Mouse (Mus musculus): Measurements from ENCODE around the gene Ubqln4.

Gene Ubqln4

DNA sequence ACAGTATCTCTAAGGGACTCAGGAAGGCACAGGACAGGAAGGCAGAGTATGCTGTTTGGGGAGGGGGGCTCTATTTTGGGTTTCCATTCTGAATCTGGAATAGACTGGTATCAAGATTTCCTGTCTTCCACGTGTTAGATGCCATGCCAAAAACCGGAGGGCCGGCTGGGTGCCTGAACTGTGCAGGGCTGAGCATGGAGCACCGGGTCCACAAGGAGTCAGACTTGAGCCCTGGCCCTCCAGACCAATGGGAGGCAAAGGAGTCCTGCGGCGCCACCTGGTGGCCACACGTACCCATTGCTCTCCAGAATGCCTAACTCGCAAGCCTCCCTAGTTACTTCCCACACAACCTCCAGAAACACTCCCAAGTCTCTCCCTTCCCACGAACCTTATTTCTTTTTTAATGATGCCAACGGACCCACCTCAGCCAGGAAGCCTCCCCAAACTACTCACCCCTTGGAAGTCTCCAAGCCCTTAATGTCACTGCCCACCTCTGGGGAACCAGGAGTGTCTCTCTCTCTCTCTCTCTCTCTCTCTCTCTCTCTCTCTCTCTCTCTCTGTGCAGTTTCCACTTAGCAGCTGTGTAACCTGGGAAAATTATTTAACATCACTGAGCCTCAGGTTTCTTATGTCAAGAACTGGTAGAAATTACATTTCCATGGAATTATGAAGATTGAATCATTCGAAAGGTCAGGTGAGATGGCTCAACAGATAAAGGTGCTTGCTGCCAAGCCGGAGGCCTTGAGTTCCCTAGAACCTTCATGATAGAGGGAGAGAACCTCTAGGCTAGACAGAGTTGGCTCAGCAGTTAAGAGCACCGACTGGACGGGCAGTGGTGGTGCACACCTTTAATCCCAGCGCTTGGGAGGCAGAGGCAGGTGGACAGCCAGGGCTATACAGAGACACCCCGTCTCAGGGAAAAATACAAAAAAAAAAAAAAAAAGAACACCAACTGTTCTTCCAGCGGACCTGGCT is 27.1 kb upstream of the Ubqln4 start:
- DNase-seq: peak; percentile 93

DNA sequence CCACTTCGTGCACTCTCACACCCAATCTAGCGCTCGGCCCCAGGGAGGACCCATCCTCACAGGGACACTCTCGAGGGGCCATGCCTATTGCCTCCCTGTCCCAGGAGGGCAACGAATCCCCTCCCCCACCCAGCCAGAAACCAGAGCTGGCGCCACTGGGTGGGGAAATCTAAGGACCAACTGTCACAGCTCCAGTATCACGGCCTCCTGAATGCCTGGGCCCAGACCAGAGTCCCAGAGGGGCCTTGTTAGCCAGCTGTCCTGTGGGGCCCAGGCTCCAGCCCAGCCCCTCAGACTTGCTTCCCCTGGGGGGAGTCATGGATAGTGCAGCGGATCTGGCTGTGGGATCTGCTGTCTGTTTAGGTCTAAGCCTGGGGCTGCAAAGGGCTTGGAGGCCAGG is 26.0 kb upstream of the Ubqln4 start:
- DNase-seq: no peak

DNA sequence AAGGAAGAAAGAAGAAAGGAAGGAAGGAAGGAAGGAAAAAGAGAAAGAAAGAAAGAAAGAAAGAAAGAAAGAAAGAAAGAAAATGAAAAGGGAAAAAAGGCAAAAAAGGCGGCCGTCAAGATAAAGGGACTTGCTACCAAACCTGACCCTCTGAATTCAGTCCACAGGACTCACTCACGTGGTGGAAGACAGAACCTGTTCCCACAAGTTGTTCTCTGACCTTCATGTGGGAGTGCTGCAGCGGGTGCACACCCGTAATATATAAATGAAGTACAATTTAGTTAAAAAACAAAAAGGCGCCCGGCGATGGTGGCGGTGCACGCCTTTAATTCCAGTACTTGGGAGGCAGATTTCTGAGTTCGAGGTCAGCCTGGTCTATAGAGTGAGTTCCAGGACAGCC is 24.9 kb upstream of the Ubqln4 start:
- no peak for DNase-seq

DNA sequence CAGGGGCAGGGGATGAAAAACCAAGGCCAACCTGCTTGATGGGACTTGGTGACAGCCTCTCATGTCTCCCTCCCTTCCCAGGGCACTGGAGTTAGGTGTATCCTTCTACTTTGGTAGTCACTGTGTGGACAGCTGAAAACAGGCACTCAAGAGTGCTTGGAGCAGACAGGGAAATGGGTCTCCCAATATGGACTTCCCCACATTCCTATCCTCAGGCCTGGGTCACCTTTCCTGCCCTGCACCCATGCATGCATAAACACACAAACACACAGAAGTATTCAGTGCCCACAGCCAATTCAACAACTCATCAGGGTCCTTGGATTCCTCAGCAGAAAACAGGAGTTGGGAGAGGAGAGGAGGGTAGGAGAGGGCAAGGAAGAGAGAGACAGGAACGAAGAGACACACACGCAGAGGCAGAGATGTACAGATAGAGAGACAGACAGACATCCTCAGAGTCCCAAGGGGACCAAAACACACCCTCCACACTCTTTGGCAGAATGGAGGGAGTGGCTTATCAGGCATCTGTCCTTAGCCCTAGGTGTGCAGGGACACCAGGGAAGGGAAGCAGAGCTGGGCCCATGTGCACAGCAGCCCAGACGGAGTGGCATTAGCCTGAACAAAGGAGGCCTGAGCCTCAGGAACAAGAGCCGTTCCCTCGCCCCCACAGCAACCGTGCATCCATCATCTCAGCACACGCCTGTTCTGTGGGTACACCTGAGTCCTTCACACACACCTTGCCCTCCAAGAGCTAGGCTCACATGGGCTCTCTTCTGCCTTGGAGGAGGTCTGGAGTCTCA is 24.2 kb upstream of the Ubqln4 start:
- no peak for DNase-seq

DNA sequence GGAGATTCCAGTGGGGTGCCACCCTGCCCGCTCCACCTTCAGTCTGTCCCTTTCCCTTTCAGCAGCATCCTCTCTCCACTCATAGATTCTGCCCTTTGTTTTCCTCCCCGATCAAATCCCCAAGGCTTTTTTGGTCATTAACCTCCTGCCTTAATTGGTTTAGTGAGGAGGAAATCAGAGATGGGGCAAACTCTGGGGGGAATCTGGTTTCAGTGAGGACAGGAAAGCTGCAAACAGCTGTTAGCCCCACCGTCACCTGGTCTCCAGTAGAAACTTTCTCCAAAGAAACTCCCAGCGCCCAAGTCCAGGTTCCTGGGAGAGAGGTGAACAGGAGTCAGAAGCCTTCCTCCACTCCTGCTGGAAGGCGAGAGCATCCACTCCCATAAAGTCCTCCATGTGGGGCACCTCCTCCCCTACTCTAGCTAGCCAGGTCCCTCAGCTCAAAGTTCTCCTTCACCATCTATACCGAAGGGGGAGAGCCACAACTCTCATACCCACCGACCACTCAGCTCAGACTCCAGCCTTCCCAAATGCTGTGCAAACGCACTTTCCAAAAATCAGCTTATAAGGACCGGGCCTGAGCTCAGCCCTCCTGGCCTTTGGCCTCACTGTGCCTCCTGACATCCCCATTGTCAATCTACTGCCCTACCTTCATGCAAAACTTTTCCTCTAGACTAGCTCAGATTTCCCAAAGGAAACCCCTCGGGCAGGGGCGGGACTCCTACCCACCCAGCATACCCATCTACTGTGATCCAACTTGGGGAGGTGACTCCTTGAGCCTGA is 23.3 kb upstream of the Ubqln4 start:
- no peak for DNase-seq

DNA sequence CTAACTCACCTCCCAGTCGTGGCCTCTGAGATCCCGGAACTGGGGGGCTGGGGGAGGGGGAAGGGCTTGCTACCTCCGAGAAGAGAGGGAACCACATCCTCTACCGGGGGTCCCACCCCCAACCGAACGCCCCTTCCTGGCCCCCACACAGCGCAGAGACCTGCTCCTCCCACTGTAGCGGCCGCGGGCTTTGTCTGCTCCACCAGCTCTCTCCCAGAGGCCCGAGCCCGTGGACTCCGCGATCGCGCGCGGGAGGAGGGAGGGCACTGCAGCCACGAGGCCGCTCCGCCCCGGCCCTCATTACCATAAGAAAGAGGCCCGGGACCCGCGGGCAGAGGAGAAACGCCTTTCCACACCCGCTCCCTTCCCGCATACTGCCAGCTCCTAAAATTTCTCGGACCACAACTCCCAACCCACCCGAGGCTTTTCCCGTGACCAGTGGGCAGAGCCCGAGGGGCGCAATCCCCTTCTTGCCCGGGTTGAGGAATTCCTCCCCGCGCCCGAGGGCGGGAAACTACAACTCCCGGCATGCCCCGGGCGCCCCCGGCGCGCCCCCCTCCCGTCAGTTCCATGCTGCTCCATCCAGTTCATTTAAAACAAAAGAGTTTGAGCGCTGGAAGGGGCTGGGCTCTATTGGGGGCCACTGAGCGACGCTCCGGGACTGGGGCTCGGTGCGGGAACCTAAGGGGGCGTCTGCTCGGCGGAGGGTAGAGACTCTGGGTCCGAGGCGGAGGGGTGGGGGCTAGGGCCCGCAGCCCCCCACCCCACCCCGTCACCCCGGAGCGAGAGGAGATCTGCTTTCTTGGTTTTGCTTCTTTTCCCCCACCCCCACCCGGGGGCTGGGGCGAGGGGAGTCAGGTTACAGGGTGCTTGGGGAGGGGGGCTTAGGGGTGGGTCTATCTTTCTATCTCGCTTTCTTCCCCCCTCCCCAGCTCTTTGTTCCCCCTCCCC is 21.9 kb upstream of the Ubqln4 start:
- DNase-seq: peak; percentile 82

DNA sequence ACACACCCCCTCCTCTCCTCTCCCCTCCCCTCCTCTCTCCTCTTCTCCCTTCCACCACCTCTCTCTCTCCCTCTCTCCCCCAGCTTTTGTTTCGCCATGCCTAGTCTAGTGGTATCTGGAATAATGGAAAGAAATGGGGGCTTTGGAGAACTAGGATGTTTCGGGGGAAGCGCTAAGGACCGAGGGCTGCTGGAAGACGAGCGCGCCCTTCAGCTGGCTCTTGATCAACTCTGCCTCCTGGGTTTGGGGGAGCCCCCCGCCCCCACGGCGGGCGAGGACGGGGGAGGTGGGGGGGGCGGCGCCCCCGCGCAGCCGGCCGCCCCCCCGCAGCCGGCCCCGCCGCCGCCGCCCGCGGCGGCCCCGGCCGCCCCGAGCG is 21.3 kb upstream of the Ubqln4 start, which contains the start of gene Mex3a:
Gene Mex3a, plus strand, starts transcription at position 97 of the 376 bp plus-strand sequence.
- no peak for DNase-seq

DNA sequence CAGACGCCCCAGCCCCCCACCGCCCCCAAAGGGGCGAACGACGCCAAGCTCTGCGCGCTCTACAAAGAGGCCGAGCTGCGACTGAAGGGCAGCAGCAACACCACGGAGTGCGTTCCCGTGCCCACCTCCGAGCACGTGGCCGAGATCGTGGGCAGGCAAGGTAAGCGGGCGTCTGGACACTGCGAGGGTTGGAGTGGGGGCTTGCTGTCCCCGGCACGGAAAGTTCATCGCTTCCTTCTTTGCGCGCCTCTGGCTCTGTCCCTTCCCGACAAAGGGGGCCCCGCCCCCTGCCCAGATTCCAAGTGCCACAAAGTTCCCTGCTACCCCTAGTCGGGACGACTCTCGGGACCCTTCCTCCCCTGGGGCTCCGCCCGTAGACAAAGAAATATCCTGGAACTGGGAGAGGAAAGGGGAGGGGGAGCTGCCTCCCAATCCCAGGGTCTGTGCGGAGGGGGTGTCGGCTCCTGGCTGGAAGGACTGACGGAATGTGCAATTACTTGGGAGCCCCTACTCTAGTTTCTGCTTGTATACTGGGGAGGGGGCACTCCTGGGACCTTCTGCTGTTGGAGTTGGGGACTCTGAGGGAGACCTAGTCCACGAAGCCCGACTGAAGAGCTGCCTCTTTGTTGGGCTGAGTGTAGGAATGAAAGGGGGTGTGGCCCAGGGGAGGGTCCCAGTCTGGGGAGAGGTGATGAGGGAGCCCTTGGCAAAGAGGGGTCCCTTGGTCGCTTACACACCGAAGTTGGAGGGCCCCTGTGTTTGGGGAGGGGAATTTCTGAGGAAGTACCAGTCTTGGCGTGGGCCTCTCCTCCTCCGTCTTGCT is 20.7 kb upstream of the Ubqln4 start:
- no peak for DNase-seq

GRCm38 (mm10) chr3:88533706-88534105 is 19.9 kb upstream of the Ubqln4 start:
- DNase-seq: no peak

DNA sequence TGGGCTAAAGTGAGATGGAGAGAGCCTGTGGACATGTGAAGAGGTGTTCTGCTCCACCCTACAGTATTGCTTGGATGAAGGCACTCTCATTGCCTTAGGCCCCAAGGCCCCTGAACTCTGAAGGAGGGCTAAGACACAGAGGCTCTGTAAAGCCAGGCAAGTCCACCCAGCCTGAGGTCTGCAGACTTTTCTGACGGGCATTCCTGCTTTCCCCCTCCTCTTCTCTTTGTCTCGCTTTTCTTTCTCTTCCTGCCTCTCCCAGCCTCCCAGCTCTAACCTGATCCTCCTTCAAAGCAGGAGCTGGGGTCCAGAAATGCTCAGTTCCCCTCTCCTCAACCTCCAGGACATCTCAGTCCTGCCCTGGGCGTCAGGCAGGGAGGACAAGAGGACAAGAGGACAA is 18.6 kb upstream of the Ubqln4 start:
- DNase-seq: no peak

DNA sequence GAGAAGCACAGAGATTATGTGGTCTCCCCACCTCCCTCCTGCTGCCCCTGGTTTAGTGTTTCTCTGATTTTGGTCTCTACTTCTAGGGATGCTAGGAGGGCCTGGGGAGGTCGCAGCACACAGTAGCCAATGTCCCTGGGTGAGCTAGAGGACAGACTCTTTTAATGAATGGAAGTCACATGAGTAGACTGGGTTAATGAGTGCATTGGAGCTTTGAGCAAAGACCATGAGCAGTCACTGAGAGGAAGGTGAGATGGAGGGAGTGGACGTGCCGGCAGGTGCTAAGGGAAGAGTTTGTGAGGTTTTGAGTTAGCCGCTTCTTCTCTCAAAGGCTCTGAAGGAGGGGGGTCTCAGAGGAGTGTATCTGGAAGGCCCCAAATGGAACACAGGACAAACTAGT is 18.0 kb upstream of the Ubqln4 start:
- DNase-seq: peak; percentile 50

DNA sequence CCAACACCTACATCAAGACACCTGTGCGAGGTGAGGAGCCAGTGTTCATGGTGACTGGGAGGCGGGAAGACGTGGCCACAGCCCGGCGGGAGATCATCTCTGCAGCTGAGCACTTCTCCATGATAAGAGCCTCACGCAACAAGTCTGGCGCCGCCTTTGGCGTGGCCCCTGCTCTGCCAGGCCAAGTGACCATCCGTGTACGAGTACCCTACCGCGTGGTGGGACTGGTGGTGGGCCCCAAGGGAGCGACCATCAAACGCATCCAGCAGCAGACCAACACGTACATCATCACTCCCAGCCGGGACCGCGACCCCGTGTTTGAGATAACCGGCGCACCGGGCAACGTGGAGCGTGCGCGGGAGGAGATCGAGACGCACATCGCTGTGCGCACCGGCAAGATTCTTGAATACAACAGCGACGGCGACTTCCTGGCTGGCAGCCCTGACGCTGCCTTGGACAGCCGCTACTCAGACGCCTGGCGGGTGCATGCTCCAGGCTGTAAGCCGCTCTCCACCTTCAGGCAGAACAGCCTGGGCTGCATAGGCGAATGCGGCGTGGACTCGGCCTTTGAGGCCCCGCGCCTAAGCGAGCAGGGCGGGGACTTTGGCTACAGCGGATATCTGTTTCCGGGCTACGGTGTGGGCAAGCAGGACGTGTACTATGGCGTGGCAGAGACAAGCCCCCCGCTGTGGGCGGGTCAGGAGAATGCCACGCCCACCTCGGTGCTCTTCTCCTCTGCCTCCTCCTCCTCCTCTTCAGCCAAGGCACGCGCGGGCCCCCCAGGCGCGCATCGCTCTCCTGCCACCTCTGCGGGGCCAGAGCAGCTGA is 17.2 kb upstream of the Ubqln4 start:
- DNase-seq: peak; percentile 86

GRCm38 (mm10) chr3:88537146-88537545 is 16.4 kb upstream of the Ubqln4 start:
- DNase-seq: no peak

DNA sequence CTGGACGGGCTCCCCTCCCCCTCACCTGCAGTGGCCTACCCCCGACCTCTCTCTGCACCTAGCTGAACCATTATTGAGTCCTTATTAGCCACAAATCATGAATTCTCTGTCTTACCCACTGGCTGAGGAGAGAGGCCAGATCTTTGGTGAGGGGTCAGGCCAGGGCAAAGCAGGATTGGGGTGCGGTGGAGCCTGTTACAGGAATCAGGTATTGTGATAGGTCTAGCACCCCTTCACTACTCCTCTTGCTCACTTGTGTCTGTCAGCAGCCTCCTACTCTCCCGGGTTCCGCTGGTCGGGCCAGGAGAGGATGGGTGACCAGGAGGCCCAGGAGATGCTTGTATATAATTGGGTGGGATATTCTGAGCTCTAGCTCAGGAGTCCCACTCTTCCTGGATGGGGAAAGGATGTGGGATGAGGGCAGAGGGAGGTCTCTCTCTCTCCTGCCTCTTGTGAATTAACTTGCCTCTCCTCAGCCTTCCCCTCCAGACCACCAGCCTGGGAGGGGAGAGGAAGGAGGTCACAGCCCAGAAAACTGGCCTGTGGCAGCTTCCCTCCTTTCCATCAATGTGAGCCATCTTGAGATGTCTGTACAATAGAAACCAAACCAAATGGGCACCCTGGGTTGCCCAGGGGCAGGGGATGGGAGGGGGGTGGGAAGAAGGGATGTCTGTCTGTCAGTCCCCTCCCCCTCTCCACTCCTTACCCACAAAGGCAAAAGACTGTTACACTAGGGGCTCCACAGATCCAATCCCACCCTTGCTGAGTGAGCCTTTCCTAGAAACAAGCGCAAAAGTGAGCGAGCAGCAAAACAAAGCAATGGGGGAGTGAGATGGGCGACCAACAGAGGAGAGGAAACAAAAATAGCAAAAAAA is 15.1 kb upstream of the Ubqln4 start:
- no peak for DNase-seq

- DNase-seq: no peak
These were observed 14.2 kb upstream of the Ubqln4 start for GRCm38 (mm10) chr3:88539397-88539796.

DNA sequence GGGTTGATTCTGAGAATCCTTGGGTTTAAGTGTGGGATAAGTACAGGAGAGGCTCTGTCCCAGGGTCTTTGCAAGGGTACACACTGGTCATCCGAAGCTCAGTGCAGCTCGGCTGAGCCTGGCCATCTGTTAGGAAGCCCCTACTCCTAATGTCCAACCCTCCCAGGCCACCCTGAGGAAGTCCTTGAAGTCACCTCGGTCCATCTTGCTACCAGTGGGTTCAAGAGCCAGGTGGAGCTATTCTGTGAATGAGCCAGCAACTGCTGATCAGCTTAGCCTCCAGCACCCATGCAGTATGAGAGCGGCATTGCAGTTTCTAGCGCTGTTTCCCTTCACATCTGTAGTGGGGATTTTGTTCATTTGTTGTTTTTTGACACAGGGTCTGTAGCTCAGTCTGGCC is 13.5 kb upstream of the Ubqln4 start:
- DNase-seq: no peak

DNA sequence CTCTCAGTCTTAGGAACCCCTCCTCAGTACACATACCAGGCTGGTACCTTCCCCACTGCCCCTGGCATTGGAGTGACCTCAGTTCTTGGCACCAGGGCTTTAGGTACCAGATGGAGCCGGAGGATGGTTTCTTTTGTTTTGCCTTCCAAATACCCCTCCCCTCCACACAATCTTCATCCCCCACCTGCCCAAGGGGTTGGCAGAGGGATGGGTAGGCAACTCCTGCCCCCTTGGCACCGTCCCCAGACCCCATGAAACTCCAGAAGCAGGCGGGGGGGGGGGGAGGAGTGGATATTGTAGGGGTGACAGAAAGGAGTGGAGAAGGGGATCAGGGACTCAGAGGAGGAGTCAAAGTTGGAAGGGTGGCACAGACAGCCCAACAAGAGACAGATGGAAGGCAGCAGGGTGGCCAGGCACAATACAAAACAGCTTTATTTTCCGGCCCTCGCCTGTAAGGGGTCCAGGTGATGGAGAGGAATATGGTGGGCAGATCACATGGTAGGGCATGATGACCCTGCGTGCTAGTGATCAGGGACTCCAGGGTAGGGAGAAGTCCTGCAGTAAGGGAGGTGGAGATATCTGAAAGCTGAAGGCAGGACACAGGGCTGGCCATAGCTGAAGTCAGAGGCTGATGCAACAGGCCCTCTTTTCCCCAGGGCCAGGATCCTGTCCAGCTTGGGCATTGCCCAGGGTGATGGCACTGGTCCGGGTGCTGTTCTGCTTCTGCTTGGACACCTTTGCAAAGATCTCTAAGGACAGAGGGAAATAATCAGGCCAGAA is 11.7 kb upstream of the Ubqln4 start:
- DNase-seq: no peak

DNA sequence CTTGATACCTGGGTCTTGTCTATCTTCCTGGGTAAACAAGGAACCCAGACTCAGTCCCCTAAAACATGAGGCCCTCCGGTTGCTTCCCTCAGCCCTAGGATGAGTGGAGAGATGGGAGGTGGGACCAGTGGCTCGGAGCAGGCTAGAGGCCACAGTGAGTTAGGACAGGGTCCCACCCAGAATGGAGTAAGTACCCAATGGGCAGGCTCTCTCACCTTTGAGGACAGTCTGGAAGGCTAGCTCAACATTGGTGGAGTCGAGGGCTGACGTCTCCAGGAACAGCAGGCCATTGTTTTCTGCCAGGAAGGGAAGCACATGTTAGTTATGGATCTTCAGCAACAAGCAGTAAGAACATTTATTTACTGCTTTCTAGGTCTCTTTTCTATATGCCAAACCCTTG is 11.1 kb upstream of the Ubqln4 start:
- DNase-seq: no peak

All from kidney, adult 9 months (tissue).